Mouse (Mus musculus): ENCODE results near the gene Wnt7b.

DNA sequence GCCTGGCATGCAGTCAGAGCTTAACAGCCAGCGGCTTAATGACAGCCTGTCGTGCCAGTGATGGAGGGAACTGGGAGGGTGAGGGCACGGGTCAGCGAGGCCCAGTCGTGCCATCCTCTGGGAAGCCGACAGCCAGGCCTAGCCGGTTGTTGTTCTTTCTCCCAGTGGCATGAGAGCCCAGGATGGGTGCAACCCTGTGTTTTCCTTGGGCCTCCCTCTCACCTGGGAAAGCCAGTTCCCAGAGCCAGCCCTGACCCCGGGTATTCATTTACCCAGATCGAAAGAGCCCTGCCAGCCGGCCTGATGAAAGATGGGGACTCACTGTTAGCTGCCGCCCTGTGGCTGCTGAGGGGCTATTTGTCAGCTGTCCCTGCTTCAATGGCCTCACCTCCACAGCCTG is 44.1 kb downstream of the Wnt7b start:
- TF ChIP-seq CTCF (IDR thresholded peaks at IDR 0.05; ENCODE audit: low read depth, low read length), result no peak
- no peak for TF ChIP-seq POLR2A (IDR thresholded peaks at IDR 0.05; ENCODE audit: extremely low read depth, insufficient read depth, low read length)

All from liver, adult 2 months (tissue).